Mouse (Mus musculus) T-helper 2 cell (primary cell): Measurements from ENCODE around the gene Nat8f6.
"Not testable (repeated sequence)": the region's sequence is repeated elsewhere in the genome, so short reads cannot be mapped to it uniquely, and the experiment has no call there.

Experiments used
- in situ Hi-C: fragments of 300-600 bp; cut with MboI, MseI; formaldehyde crosslinking; loops from one replicate; pipeline ENCODE4 v1.15.1; 2025; ENCODE audit warnings: high pct_unique_total_duplicates

Gene Nat8f6

DNA sequence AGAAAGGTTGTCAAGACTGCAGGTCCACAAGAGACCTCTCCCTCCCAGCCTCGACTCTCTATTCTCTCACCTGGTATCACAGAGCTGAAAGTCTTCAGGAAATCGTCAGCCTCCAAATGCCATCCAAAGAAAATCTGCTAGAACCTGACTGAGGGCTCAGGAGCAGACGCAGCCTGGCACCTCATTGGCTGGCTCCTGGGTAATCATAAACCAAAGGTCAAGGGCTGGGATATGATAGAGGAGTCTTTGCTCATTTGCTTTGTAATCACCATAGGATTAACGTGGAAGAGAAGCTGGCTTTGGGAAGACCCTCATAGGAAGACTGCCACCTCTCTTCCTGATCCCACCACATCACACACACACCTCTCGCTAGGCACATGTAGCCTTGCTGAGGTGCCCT is at the start of gene Nat8f6, which contains the start of gene Nat8f5:
TSS of gene Nat8f6 (minus strand) at position 118 of the 400 bp plus-strand sequence.
TSS of gene Nat8f5 (minus strand) at position 136 of the 400 bp plus-strand sequence.
- in situ Hi-C loops, result no loop called here

DNA sequence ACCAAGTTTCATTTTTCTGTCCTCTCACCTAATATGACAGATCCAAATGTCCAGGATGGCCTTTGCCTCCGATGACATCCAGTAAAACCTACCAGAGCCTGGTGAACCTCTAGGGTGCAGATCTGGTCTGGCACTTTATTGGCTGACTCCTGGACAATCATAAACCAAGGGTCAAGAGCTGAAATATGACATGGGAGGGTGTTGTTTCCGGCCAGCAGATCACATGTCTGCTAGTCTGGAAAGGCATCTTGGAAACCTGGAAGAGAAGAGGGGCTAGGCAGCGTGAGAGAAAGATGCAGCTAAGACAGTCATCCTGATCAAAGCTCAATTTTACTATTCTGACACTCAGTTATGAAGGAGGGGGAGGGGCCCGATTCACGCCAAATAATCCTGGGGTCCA is 48.3 kb upstream of the Nat8f6 start, which contains the start of gene Nat8f2:
TSS of gene Nat8f2 (minus strand) at position 153 of the 400 bp plus-strand sequence.
- in situ Hi-C loops, result not testable (repeated sequence)

DNA sequence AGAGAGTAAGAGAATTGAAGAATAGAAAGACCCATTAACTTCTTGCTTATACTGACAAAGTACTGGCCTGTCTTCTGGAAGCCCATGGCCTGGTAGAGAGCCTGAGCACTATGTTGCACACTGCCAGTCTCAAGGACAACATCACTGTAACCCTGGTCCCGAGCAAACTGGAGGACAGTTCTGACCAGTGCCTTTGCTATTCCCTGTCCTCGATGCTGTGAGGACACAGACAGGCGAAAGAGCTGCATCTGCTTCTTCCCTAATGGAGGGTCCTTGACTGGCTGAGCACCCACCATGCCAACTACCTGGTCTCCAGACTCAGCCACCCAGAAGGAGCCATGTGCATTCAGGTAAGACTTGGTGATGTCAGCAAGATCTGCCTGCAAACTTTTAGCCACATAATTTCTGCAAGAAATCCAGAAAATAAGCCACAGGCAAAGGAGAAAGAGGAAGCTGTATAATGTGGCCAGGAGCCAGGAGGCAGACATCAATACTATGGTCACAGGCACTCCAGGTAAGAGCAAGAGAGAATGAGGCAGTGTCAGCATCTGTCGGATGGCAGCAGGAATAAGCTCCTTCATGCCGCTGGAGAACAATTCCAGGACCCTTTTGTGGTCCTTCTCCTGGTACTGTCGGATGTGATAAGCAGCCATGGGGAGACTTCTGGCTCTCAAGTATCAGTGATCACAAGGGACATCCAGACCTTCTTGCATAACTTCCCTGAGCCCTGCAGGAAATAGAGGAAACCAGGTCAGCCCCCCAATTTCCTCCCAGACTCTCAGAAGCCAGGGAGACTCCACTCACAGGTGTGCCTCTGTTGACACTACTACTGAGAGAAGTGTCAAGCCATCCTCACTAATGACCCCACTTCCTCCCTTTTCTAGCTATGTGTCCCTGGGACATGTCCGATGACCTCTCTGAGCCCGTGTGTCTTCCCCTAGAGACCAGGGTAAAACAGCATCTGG is 47.3 kb upstream of the Nat8f6 start:
- in situ Hi-C loops, result no loop called here

DNA sequence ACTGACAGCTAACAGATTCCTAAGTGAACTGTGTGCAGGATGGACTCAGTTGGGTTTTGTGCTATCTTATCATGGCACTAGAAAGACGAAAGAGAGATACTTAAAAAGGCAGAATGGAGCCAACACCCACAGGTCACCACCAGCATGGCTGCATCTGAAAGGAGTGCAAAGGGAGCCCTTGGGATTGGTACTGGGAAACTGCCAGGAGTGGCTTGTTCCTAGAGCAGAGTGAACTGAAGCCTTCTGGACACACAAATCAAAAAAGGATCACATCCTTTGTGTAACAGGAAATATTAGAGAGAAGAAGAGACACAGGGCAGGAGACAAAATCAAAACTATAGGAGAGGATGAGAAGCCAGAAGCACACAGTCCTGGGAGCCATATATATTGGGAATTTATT is 46.2 kb upstream of the Nat8f6 start:
- in situ Hi-C loops, result not testable (repeated sequence)

DNA sequence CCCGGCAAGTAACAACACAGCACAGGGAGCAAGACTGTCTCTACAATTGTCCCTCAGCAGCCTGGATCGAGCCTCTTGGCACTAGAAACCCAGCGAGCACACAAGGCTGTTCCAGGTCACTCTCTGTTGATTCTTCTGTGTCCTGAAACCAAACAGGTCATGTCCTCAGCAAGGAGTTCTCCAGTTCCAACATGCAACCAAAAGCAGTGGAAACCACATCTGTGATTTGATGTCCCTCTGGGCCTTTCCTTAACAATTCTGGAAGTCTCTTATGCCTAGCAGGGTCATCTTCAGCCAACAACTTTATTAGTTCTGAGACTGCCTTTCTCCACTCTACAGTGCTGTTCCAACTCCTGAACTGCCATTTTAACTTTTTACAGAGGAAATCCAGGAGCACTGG is 45.4 kb upstream of the Nat8f6 start:
- in situ Hi-C loops, result not testable (repeated sequence)

DNA sequence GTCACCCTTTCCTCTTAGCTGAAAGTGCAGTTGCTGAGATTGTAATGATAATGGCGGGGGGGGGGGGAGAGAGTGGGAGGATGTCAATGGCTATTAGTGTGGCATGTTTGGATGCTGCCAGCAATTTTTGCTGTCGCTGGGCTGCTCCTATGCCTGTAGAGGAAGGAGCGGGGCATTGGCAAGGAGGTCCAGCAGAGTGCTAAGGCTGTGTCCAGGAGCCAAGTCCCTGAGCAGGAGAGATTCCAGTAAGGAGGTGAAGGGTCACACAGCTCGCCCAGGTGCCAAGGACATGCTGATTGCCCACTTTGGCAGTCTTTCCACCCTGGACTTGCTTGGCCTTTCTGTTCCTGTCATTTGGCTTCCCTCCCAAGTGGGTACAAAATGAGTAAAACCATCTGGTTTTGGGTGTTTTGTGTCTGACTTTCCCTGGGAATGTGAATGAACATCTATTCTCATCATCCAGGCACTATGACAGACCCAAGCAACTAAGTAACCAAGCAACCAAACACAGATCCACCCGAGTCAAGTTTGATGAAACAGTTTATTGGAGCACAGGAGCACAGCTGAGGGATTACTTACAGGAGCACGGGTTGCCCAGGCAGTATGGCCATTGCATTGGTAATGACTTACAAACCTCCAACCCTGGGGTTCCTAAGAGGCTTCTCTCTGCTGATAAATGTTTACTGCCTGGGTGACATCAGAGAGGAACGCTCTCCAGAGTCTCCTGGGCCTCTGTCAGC is 44.3 kb upstream of the Nat8f6 start:
- in situ Hi-C loops, result not testable (repeated sequence)

DNA sequence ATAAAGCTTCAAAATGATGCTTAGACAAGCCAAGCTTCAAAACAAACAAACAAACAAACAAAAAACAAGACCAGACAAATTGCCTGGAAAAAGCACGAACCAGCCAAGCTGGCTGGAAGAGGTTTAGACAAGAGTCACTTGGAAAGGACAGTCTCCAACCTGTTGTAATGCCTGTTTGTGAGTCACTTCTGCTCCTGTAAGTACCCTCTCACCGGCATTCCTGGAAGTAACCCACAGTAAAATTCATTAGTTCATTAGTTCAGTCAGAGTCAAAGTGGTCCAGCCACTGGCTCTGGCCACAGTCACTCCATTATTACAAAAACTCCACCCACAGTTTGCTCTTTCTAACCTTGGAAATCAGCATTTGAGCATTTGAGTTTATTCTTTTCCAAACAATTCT is 43.1 kb upstream of the Nat8f6 start:
- in situ Hi-C loops, result no loop called here

DNA sequence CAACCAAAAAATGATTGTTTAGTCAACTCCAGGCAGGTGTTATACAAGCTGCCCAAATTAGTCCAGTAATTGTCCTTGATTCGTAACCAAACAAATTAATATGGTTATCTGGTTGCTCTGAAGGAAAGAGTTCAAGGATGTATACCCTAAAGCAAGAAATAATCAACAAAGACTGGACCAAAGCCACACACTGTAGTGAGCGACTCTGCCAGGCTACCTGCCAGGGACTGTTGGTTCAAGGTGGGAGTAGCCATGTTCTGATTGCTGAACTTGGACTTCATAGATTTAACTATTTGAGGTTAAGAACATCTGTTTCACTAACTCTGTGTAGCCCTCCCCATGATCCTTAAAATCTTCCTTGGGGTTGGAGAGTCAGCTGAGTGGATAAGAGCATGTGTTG is 42.4 kb upstream of the Nat8f6 start:
- in situ Hi-C loops, result no loop called here

DNA sequence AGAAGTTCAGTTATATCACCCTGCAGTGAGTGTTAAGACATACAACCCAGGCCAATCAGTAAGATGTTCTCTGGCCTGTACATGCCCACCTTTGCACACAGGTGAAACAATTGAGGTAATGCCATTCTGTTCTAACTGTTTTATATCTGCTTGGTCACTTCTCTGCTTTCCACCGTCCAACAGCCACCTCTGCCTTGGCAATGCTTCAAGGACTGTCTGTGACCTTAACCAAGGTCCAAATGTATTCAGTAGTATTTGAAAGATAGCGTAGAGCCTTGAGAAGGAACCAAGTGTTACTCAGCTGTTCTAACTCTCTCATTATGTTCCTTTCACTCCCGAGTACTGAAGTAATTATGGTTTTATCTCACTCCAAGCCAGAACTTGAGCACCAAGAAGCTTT is 41.8 kb upstream of the Nat8f6 start:
- in situ Hi-C loops, result no loop called here

DNA sequence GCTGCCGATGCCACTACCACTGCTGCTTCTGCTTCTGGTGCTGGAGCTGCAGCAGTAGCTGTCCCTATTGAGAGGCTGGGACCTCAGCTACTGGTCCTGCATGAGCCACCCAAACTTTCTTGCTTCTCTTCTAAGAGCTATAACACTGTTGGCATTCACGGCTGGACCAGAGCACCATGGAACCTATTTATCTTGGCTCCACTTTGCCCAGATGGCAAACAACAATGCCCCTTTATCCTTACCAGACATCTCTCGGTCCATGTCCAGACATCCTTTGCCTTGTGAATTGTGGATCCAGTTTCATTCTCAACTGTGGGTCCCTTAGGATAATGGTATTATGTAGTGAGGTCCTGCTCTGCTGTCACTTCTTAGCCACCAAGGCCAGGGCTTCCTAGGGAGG is 40.5 kb upstream of the Nat8f6 start:
- in situ Hi-C loops, result no loop called here

DNA sequence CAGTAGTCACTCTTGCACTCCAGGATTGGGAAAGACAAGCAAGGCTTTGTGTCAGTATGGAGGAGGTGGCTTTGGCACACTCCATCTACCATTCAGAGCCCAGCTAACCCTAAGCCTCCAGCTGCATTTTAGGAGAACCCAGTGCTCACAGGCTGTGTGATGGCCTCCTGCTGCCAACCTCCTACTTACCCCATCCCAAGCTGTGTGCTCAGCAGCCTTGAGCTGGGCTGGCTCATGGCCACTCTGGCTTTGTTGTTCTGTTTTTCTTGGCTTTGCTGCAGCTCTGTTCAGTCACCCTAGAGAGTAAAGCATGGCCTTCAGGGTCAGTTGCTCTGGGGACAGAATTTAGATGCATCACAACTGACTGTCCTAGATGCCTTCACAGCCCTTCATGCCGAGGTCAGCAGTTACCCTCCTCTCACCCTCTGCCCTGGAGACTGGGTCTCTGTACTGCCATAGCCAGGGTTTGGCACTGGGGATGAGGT is 35.5 kb upstream of the Nat8f6 start:
- in situ Hi-C loops, result no loop called here

DNA sequence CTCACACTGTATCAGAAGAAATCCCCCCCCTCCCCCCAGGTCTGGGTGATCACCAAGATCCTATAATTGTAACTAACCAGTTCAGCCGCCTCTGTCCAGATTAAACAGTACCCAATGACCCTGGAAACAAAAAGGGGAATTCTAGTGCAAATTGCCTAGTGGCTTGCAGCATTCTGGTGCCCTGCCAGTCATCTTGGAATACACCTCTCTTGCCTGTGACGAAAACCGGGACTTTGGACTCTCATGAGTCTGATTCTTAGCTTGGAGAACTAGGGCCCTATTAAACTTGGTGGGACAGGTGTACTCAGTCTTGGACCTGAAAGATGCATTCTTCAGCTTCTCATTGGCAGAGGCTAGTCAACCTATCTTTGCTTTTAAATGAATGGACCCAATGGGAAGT is 32.7 kb upstream of the Nat8f6 start:
- in situ Hi-C loops, result no loop called here

DNA sequence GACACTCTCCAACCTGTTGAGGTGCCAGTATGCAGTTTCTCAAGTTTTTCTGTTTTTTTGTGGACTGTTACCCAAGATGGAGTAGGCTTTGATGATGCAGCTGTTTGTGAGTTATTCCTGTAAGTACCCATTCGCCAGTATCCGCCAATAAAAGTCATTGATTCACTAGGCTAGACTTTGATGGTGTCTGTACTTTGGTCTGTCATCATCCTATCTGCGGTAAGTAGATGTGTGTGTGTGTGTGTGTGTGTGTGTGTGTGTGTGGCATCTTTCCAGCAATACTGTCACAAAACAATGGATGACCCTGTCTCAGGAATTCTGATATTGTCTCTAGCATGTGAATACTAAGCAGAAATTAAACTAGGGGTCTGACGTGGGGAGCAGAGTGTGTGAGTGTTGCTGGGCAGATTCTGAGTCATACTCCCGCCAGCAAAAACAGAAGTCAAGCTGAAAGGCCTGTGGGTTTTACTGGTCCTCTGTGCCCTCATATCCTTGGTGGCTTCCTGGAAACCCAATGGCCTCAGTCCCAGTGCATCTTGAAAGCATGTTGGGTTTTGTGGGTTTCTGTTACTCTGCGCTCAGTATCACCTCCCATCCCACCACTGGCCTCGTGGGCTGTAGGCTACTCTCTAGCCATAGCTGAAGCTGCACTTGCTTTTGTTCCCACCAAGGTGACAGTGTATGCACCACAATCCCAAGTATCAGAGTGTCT is 30.5 kb upstream of the Nat8f6 start:
- in situ Hi-C loops, result no loop called here

DNA sequence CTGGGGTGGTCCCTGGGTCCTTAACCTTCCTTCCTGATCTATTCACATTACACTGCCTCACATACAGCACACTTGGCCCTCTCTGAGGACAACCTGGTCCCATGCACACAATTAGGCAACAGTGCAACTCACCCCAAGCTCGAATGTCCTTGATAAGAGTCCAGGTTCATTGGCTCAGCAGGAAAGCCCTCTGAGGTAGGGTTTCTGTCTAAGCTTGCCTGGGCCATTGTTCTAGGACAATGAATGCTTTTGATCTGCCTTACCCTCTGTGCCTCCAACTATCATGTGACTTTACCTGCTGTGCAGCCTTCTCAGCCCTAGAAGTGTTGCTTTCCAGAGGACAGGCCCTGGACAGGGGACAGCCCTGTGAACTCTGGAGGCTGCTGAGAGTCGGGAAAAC is 28.5 kb upstream of the Nat8f6 start:
- in situ Hi-C loops, result no loop called here

DNA sequence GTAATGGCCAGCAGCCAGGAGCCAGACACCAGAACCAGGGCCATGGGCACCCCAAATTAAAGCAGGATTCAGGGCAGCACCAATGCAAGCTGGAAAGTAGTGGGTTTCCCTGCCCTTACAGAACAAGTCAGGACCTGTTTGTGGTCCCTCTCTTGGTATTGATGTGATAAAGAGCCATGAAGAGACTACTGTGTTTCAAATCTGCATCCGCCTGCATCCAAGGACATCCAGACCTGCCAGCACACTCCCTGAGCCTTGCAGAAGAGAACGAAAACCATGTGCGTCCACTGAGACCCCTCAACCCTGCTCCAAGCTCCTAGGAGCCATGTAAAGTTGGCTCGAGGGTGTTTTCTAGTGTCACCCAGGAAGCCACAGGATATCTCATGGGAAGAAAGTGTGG is 27.4 kb upstream of the Nat8f6 start:
- in situ Hi-C loops, result no loop called here

DNA sequence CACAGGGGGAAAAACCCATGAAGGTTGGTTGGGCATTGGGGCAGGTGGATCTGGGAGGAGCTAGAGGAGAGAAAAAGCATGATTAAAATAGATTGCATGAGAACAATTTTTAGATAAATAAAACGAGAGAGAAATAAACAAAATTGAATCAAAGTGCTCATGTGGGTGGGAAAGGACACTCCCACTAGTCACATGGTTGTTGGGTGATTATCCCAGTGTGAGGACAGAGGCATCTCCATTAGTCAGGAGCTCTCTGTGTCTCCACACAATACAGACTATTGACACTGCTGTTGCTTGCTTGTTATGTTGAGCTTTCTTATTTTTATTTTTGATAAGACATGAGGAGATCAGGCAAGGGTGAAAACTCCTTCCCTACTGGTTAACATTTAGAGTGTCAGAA is 26.2 kb upstream of the Nat8f6 start:
- in situ Hi-C loops, result no loop called here

DNA sequence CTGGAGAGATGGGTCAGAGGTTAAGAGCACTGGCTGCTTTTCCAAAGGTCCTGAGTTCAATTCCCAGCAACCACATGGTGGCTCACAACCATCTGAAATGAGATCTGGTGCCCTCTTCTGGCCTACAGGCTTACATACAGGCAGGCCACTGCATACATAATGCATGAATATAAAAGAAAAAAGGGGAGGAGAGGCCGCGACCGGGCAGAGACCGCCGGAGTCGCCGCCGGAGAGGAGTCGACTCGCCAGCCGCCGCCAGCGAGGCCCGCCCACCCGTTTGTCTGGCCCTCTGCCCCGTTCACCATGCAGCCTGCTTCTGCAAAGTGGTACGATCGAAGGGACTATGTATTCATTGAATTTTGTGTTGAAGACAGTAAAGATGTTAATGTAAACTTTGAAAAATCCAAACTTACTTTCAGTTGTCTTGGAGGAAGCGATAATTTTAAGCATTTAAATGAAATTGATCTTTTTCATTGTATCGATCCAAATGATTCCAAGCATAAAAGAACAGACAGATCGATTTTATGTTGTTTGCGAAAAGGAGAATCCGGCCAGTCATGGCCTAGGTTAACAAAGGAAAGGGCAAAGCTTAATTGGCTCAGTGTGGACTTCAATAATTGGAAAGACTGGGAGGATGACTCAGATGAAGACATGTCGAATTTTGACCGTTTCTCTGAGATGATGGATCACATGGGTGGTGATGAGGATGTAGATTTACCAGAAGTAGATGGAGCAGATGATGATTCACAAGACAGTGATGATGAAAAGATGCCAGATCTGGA is 23.1 kb upstream of the Nat8f6 start:
- in situ Hi-C loops, result not testable (repeated sequence)

DNA sequence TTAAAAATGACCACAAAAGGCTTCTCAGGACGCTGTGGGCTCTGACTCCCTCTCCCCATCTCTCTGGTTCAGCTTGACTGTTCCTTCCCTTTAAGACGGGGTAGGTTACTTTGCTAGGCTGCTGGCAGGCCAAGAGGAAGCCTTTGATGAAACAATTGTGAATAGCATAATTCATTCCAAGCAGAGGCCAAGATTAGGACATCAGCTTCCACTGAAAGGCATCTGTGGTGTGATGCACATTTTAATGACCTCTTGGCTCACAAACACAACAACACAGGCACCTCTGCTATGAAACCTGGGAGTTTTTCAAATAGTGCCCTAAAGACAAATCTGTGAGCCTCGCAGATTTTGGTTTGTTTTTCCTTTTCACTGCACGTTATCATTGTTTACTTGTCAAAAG is 19.2 kb upstream of the Nat8f6 start:
- in situ Hi-C loops, result loop anchor here (10.0 kb wide), 1 partner anchor 175 kb away; the partner anchor contains the start of gene Figla

DNA sequence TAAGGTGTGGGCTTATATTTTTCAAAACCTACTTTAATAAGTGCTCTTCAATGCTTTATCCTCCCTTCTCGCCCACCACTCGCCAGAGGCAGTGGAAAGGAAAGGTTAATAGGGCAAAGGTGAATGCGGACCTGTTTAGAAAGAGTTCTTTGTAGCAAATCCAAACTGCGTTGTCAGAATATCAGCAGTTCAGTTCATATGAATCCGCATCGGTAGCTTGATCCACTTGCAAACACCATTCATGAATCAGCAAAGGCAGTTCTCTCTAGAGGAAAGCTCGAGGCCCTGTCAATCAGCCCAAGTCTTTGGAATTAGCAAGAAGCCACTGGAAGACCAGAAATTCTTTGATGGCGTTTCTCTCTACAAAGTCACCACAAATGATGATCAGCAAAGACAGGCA is 17.9 kb upstream of the Nat8f6 start:
- in situ Hi-C loops, result loop anchor here (10.0 kb wide), 1 partner anchor 176 kb away; the partner anchor contains the start of gene Figla

DNA sequence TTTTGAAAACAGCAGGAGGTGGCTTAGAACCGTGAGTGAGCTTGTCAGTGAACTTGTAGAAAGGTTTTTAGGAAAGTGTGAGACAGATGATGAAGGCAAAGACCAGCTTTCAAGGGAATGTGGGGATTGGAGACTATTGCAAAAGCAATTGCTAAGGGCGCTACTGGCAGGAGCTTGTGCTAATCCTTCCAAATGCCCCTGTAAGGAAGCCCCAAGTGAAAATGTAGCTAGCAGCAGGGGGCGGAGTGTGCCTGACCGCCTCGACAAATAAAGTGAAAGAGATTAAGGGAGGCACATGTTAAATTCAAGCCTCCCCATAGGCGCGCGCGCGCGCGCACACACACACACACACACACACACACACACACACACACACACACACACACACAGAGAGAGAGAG is 16.6 kb upstream of the Nat8f6 start:
- in situ Hi-C loops, result loop anchor here (10.0 kb wide), 1 partner anchor 177 kb away; the partner anchor contains the start of gene Figla

DNA sequence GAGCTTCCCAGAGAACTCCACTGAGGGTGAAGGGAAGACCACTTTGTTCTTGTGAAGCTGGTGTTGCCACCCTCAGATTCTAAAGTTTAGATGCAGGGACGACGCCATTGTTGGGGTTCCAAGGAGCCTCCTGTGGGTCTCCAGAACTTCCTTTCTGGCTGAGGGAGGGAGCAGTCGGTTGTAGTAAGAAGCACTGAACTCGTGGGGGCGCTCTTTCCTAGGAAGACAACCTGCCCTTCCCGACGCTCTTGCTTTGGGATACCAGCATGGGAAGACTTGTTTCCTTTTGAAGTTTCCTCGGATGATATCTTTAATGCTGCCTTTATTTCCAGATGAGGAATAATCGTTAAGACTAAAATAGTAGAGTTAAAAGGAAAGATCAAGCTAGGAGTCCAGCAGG is 16.1 kb upstream of the Nat8f6 start:
- in situ Hi-C loops, result loop anchor here (10.0 kb wide), 1 partner anchor 178 kb away; the partner anchor contains the start of gene Figla
